ENCODE assay signal across 8 mouse cellular contexts in genomic region chr2:91458673-91459391, GRCm38 (mm10). TPM values are rescaled to one million over a fixed set of nuclear protein-coding genes. Genes with fewer than 3 reads are reported as not detected.
DNase-seq lines count a peak whose midpoint lies in the region; ATAC-seq lines count a peak whose summit lies in the region.

No protein-coding gene starts in this region.

- H3K27me3 ChIP-seq in embryonic facial prominence, embryonic 12.5 days, result no peaks in the 10 kb centered on the region
- no peaks in the 10 kb centered on the region for H3K27me3 ChIP-seq in hindbrain, embryonic 10.5 days (ENCODE audit: insufficient read depth, poor library complexity, severe bottlenecking)
- H3K27me3 ChIP-seq in megakaryocyte, embryonic 14.5 days (replicated peaks), result peaks cover 95% of the 10 kb centered on the region

- H3K4me1 ChIP-seq in embryonic facial prominence, embryonic 12.5 days, result peaks cover 37% of the 10 kb centered on the region
- H3K4me1 ChIP-seq in hindbrain, embryonic 10.5 days (replicated peaks), result peaks cover 80% of the 10 kb centered on the region
- peaks cover 49% of the 10 kb centered on the region for H3K4me1 ChIP-seq in megakaryocyte, embryonic 14.5 days

- intact Hi-C loops in left cerebral cortex, postnatal 4 days (cut with DNase I), result no loop called here

- H3K9ac ChIP-seq in embryonic facial prominence, embryonic 12.5 days, result peak overlapping the region; percentile 76

- H3K4me3 ChIP-seq in embryonic facial prominence, embryonic 12.5 days, result peak overlapping the region; percentile 73
- H3K4me3 ChIP-seq in hindbrain, embryonic 10.5 days, result peak overlapping the region; percentile 90
- H3K4me3 ChIP-seq in megakaryocyte, embryonic 14.5 days (replicated peaks), result peak overlapping the region; percentile 90

- 0 out of 2 replicates have a peak, but pooled peaks cover 3% of the 10 kb centered on the region for H3K9me3 ChIP-seq in embryonic facial prominence, embryonic 12.5 days
- no peaks in the 10 kb centered on the region for H3K9me3 ChIP-seq in hindbrain, embryonic 10.5 days
- peaks cover 14% of the 10 kb centered on the region for H3K9me3 ChIP-seq in megakaryocyte, embryonic 14.5 days

- no peaks in the 10 kb centered on the region for H3K36me3 ChIP-seq in embryonic facial prominence, embryonic 12.5 days
- peaks cover 9% of the 10 kb centered on the region; the same call in 1 of the 2 replicates for H3K36me3 ChIP-seq in hindbrain, embryonic 10.5 days
- H3K36me3 ChIP-seq in megakaryocyte, embryonic 14.5 days (replicated peaks; ENCODE audit: low read length), result no peaks in the 10 kb centered on the region

- H3K27ac ChIP-seq in embryonic facial prominence, embryonic 12.5 days, result peak overlapping the region; percentile 95
- H3K27ac ChIP-seq in hindbrain, embryonic 10.5 days, result peak overlapping the region; percentile 96

- no peak for ATAC-seq in embryonic facial prominence, embryonic 12.5 days (ENCODE audit: insufficient number of reproducible peaks, insufficient read depth, low FRiP score, low TSS enrichment)

- peak overlapping the region; percentile 68 for H3K4me2 ChIP-seq in embryonic facial prominence, embryonic 12.5 days (replicated peaks)

- under 1% methylated on average over 32 of the region's 32 CpGs for WGBS in embryonic facial prominence, embryonic 12.5 days
- WGBS in hindbrain, embryonic 10.5 days, result under 1% methylated on average over 32 of the region's 32 CpGs

- peak; percentile 38 for DNase-seq in urinary bladder, postnatal 25 days (ENCODE audit: low spot score)
- no peak for DNase-seq in urinary bladder, postnatal 10 days (ENCODE audit: low spot score)
- DNase-seq in hindbrain, embryonic 10.5 days (ENCODE audit: low spot score), result peak; percentile 72
- peak; percentile 51 for DNase-seq in left cerebral cortex, postnatal 4 days
- DNase-seq in telencephalon, adult 2 months (ENCODE audit: low read depth, low spot score), result peak; percentile 57
- DNase-seq in frontal cortex, postnatal 25 days (ENCODE audit: low spot score in 2 of 2), result no peak

RNA-seq across cellular contexts. Expression of gene Lrp4, which starts 1.5 kb away (rescaled TPM):
- polyA plus RNA-seq in embryonic facial prominence, embryonic 12.5 days (2016; fragmentation: Nextera tagmentation; extraction: Ambion mirVana), result 7.9 and 8.2 TPM in 2 replicates
- polyA plus RNA-seq in hindbrain, embryonic 10.5 days (2016; fragmentation: Nextera tagmentation; extraction: Ambion mirVana), result 6.4 and 7.6 TPM in 2 replicates
- total RNA-seq in left cerebral cortex, postnatal 4 days (2021), result 10 to 100 TPM; 14.4 to 15.4 TPM
- 0.16 TPM in 1 of 2 replicates, not detected in the other for polyA plus RNA-seq in megakaryocyte, embryonic 14.5 days (2012; ENCODE audit: insufficient read depth, low replicate concordance)

RNA-seq across cellular contexts. Expression of gene 1110051M20Rik, which starts 14.3 kb away (rescaled TPM):
- polyA plus RNA-seq in embryonic facial prominence, embryonic 12.5 days (2016; fragmentation: Nextera tagmentation; extraction: Ambion mirVana), result 71.3 and 80.1 TPM in 2 replicates
- polyA plus RNA-seq in hindbrain, embryonic 10.5 days (2016; fragmentation: Nextera tagmentation; extraction: Ambion mirVana), result 86.4 and 96.7 TPM in 2 replicates
- 100 to 1,000 TPM; 106 to 109 TPM for total RNA-seq in left cerebral cortex, postnatal 4 days (2021)
- polyA plus RNA-seq in megakaryocyte, embryonic 14.5 days (2012; ENCODE audit: insufficient read depth, low replicate concordance), result 1.5 and 2.6 TPM in 2 replicates

Comparison
In these comparisons a context has a peak if more than half of its experiments do, and no peak if none do; other contexts are left out.
1. DNase-seq: peak in urinary bladder, postnatal 25 days (single experiment), hindbrain, embryonic 10.5 days (single experiment), left cerebral cortex, postnatal 4 days (single experiment) and telencephalon, adult 2 months (single experiment); none in urinary bladder, postnatal 10 days (single experiment) and frontal cortex, postnatal 25 days (0 of 2).
2. RNA of gene 1110051M20Rik, which starts 14.3 kb away (polyA plus RNA-seq): 86.4 to 96.7 TPM in hindbrain, embryonic 10.5 days and 71.3 to 80.1 TPM in embryonic facial prominence, embryonic 12.5 days; 1.5 to 2.6 TPM in megakaryocyte, embryonic 14.5 days; every median in the first group is over 10 times any median in the second.
3. Peak in every context shown above with its lines, with median percentiles within 50 percentile points of each other: H3K4me3 ChIP-seq.